Mouse (Mus musculus) left cerebral cortex, postnatal 25 days (tissue): ENCODE results near the gene Ak2. TPM values are rescaled to one million over a fixed set of nuclear protein-coding genes. Genes with fewer than 3 reads are reported as not detected.
A peak's percentile ranks its signal among the peaks of the same experiment; 100 is the strongest.

Source experiments
- DNase-seq, 2 experiments: peaks; one replicate each; pipeline ENCODE4 v3.0.0; 2022; ENCODE audit warnings: low spot score in 2 of 2, mixed read lengths in 1 of 2
- intact Hi-C: fragments of 180-260 bp; cut with DNase I; formaldehyde crosslinking; loops from one replicate; pipeline ENCODE4 v1.15.1; 2025
- total RNA-seq, 2 experiments: library from RNA; stranded (reverse); gene quantifications; 2 replicates each; pipeline ENCODE4 v1.2.3; 2021

Gene Ak2
- 10 to 100 TPM; 24.8 to 26.5 TPM for total RNA-seq

GRCm38 (mm10) chr4:128991500-128992008 is at the start of gene Ak2:
Ak2 (plus strand) TSS chr4:128991958.
- DNase-seq = no peak
- intact Hi-C loops = no loop called here

- intact Hi-C loops = no loop called here
- no peak for DNase-seq
Observed at GRCm38 (mm10) chr4:128942346-128942745, 49.4 kb upstream of the Ak2 start.

- intact Hi-C loops = no loop called here
- no peak for DNase-seq
Observed at GRCm38 (mm10) chr4:128946736-128947135, 45.0 kb upstream of the Ak2 start.

- no peak for DNase-seq
- intact Hi-C loops = no loop called here
Observed at GRCm38 (mm10) chr4:128947326-128947933, 44.3 kb upstream of the Ak2 start.

GRCm38 (mm10) chr4:128948137-128948674 is 43.6 kb upstream of the Ak2 start:
- no peak for DNase-seq
- intact Hi-C loops = no loop called here

- DNase-seq = peak in 1 of 2 experiments; percentile 48
- intact Hi-C loops = no loop called here
Observed at GRCm38 (mm10) chr4:128949470-128950005, 42.2 kb upstream of the Ak2 start.

GRCm38 (mm10) chr4:128950461-128950860 is 41.3 kb upstream of the Ak2 start:
- no peak for DNase-seq
- intact Hi-C loops = no loop called here

- no peak for DNase-seq
- intact Hi-C loops = no loop called here
Observed at GRCm38 (mm10) chr4:128953851-128954250, 37.9 kb upstream of the Ak2 start.

GRCm38 (mm10) chr4:128957155-128957911 is 34.4 kb upstream of the Ak2 start:
- DNase-seq = peak in 1 of 2 experiments; percentile 29
- intact Hi-C loops = loop anchor here (5.0 kb wide), 1 partner anchor 130 kb away; no protein-coding TSS in a partner anchor

- no peak for DNase-seq
- intact Hi-C loops = loop anchor here (5.0 kb wide), 1 partner anchor 129 kb away; no protein-coding TSS in a partner anchor
Observed at GRCm38 (mm10) chr4:128958156-128958555, 33.6 kb upstream of the Ak2 start.

GRCm38 (mm10) chr4:128958849-128959248 is 32.9 kb upstream of the Ak2 start:
- intact Hi-C loops = loop anchor here (5.0 kb wide), 1 partner anchor 128 kb away; no protein-coding TSS in a partner anchor
- DNase-seq = no peak

GRCm38 (mm10) chr4:128959676-128960075 is 32.1 kb upstream of the Ak2 start:
- no peak for DNase-seq
- intact Hi-C loops = loop anchor here (5.0 to 10.0 kb wide), 2 partner anchors 128 to 225 kb away; partner anchors contain the start of genes S100pbp and Yars

- intact Hi-C loops = loop anchor here (10.0 kb wide), 1 partner anchor 223 kb away; the partner anchor contains the start of genes S100pbp and Yars
- DNase-seq = no peak
Observed at GRCm38 (mm10) chr4:128961301-128962028, 30.3 kb upstream of the Ak2 start.

GRCm38 (mm10) chr4:128962029-128962925 is 29.5 kb upstream of the Ak2 start, which contains the start of gene Azin2:
Azin2 (minus strand) TSS chr4:128962442.
- peak; percentile 92 to 94 for DNase-seq
- intact Hi-C loops = loop anchor here (10.0 kb wide), 1 partner anchor 223 kb away; the partner anchor contains the start of genes S100pbp and Yars

GRCm38 (mm10) chr4:128962926-128963290 is 28.9 kb upstream of the Ak2 start:
- no peak for DNase-seq
- intact Hi-C loops = loop anchor here (10.0 kb wide), 1 partner anchor 222 kb away; the partner anchor contains the start of genes S100pbp and Yars

GRCm38 (mm10) chr4:128966751-128967150 is 25.0 kb upstream of the Ak2 start:
- peak in 1 of 2 experiments; percentile 24 for DNase-seq
- intact Hi-C loops = loop anchor here (10.0 kb wide), 1 partner anchor 218 kb away; the partner anchor contains the start of genes S100pbp and Yars

GRCm38 (mm10) chr4:128969081-128969480 is 22.7 kb upstream of the Ak2 start:
- intact Hi-C loops = loop anchor here (10.0 kb wide), 1 partner anchor 216 kb away; the partner anchor contains the start of genes S100pbp and Yars
- no peak for DNase-seq
